Mouse (Mus musculus): ENCODE measurements around the gene Klhl2. TPM values are rescaled to one million over a fixed set of nuclear protein-coding genes. Genes with fewer than 3 reads are reported as not detected.

The Klhl2 gene
- polyA plus RNA-seq, 1 experiment: 13.1 TPM

DNA sequence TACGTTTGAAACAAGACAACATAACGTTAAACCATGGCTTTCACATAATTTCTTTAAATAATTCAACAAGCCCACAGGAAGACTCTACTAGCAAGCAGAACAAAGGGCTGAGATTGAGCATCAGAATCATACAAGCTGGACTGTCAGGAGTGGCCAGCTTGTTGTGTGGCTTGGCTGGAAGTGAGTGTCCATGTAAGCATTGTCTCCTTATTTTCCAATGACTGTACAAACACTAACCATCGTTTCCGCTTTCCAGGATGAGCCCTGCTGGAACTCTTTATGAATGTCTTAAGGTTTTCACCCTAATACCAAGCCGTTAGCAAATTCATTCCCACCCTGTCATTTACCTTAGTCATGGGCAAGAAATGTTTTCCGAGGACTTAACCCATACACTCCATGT is 159.0 kb downstream of the Klhl2 start:
- H3K27ac ChIP-seq (ENCODE audit: insufficient read depth, low read length): peak overlapping the region; percentile 4; the same call in 1 of the 2 replicates
- peak overlapping the region; percentile 22 for H3K4me3 ChIP-seq (ENCODE audit: insufficient read depth, low read length)
- peaks cover 9% of the 10 kb centered on the region; the same call in 1 of the 2 replicates for H3K4me1 ChIP-seq (ENCODE audit: control insufficient read depth, insufficient read depth, low read length)
- TF ChIP-seq CTCF (IDR thresholded peaks at IDR 0.05; ENCODE audit: borderline replicate concordance, insufficient read depth, low read length) (no peak), POLR2A (IDR thresholded peaks at IDR 0.05; ENCODE audit: low read depth, low read length) (no peak)

DNA sequence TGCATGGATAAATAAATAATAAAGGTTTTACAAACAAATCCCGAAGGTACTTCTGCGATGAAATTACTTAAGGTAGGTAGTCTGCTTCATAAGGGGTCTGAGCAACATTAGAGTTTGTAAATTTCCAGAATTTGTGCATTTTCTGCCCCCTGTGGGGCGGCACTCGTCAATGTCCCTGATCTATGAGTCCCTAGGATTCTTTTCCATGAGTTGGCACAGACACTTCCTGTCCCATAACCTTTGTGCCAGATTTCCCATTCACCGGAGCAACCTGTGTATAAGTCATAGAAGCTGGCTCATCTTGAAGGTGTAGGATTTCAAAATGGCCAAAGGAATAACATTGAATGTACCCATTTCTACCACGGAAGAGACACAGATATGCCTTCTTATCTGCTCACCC is 159.5 kb downstream of the Klhl2 start:
- Histone ChIP-seq H3K4me3 (ENCODE audit: insufficient read depth, low read length) (no peak overlapping the region), H3K4me1 (ENCODE audit: control insufficient read depth, insufficient read depth, low read length) (peaks cover 9% of the 10 kb centered on the region; the same call in 1 of the 2 replicates), H3K27ac (ENCODE audit: insufficient read depth, low read length) (no peak overlapping the region; the same call in 1 of the 2 replicates)
- TF ChIP-seq POLR2A (IDR thresholded peaks at IDR 0.05; ENCODE audit: low read depth, low read length): no peak
- no peak for TF ChIP-seq CTCF (IDR thresholded peaks at IDR 0.05; ENCODE audit: borderline replicate concordance, insufficient read depth, low read length)

Other genes starting within 250 kb of the Klhl2 start
- gene Cpe, start 157.0 kb downstream of the Klhl2 start, polyA plus RNA-seq (2011; ENCODE audit: insufficient read length, low read depth, missing spikeins): 511 and 923 TPM in 2 replicates
- 134 and 203 TPM in 2 replicates for gene Msmo1, start 116.2 kb downstream of the Klhl2 start, polyA plus RNA-seq (2011; ENCODE audit: insufficient read length, low read depth, missing spikeins)
- gene Tmem192, start 97.2 kb upstream of the Klhl2 start, polyA plus RNA-seq (2011; ENCODE audit: insufficient read length, low read depth, missing spikeins): 25.1 and 32.5 TPM in 2 replicates
- gene Trim75, start 137.8 kb upstream of the Klhl2 start, polyA plus RNA-seq (2011; ENCODE audit: insufficient read length, low read depth, missing spikeins): not detected in 2 replicates
- not detected in 2 replicates for gene Trim61, start 168.5 kb upstream of the Klhl2 start, polyA plus RNA-seq (2011; ENCODE audit: insufficient read length, low read depth, missing spikeins)
- gene Trim60, start 168.6 kb upstream of the Klhl2 start, polyA plus RNA-seq (2011; ENCODE audit: insufficient read length, low read depth, missing spikeins): not detected in 2 replicates
- 0.72 TPM in 1 of 2 replicates, not detected in the other for gene Apela, start 187.3 kb upstream of the Klhl2 start, polyA plus RNA-seq (2011; ENCODE audit: insufficient read length, low read depth, missing spikeins)
- not detected in 2 replicates for gene Gm10663, start 225.0 kb upstream of the Klhl2 start, polyA plus RNA-seq (2011; ENCODE audit: insufficient read length, low read depth, missing spikeins)

Data from embryonic fibroblast, embryonic 13.5 days (primary cell).